Mouse (Mus musculus): ENCODE measurements around the gene Fbxw8. TPM values are rescaled to one million over a fixed set of nuclear protein-coding genes. Genes with fewer than 3 reads are reported as not detected.

The Fbxw8 gene
- total and polyA plus RNA-seq, 2 experiments from 2014 or later, result 14.4 to 43.0 TPM

DNA sequence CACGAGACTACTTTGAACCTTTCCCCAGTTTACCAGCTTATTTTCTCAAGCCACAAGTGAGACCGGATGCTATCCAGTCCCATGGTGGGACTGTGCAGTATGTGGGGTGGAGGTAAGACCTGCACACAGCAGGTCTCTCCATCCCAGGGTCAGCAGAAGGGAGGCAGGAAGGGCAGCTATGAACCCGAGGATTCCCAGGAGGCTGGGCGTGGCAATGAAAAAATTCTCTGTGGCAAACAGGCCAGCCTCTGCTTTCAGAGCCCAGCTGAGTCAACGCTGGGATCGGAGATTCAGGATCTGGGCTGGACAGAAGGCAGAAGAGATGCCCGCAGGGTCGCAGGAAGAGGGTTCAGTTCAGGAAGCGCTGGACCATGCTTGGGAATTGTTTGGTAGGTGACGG is 8.0 kb downstream of the Fbxw8 start:
- ATAC-seq (ENCODE audit: low FRiP score) (no peak), DNase-seq (ENCODE audit: low spot score) (no peak)
- TF ChIP-seq CTCF (IDR thresholded peaks at IDR 0.05), result no peak
- 80% methylated on average over 10 of the region's 10 CpGs for WGBS
- Histone ChIP-seq H3K27me3 (ENCODE audit: insufficient read depth, low read length) (no peaks in the 10 kb centered on the region), H3K4me3 (ENCODE audit: low read depth, low read length) (no peak overlapping the region), H3K9ac (replicated peaks; ENCODE audit: low read length, poor library complexity, severe bottlenecking) (no peak overlapping the region), H3K4me2 (ENCODE audit: low read depth, low read length, poor library complexity, severe bottlenecking) (no peak overlapping the region), H3K36me3 (ENCODE audit: insufficient read depth, low read length) (peaks cover 5% of the 10 kb centered on the region; the same call in 1 of the 2 replicates), H3K9me3 (ENCODE audit: low read length) (no peaks in the 10 kb centered on the region), H3K4me1 (ENCODE audit: insufficient read depth, low read length) (peaks cover 14% of the 10 kb centered on the region; the same call in 1 of the 2 replicates), H3K27ac (ENCODE audit: low read depth, low read length) (peak overlapping the region; percentile 26; the same call in 1 of the 2 replicates)

DNA sequence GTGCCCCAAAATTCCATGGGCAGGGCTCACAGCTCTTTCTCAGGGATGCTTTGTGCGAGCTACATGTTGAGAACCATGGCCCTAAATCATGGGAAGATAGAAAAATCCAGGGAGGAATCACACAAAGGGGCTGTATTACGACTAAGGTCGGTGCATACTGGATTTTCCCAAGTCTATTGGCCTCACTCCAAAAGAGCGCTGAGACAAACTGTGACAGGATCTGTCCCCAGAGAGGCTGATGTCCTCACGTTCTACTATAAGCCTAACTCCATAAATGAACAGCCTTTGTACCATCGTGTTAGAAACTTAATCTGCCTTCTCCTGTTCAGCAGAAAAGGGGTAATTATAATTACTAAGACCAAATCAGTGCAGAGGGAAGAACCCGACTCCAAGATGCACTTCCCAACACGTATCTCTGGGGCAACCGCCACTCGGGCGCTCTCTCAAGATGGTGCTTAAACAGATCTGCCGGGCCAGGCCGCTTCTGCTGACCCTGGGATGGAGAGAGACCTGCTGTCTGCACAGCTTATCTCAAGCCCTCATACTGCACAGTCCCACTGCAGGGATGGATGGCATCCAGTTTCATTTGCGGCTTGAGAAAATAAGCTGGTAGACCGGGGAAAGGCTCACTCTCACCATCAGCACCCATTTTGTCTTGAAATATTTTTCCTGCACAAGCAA is 9.1 kb downstream of the Fbxw8 start:
- peak; percentile 72 for DNase-seq (ENCODE audit: low spot score)
- WGBS, result 57% methylated on average over 15 of the region's 15 CpGs
- peaks cover 14% of the 10 kb centered on the region; the same call in 1 of the 2 replicates for H3K4me1 ChIP-seq (ENCODE audit: insufficient read depth, low read length)
- H3K27me3 ChIP-seq (ENCODE audit: insufficient read depth, low read length), result no peaks in the 10 kb centered on the region
- ATAC-seq (ENCODE audit: low FRiP score), result no peak
- H3K9ac ChIP-seq (replicated peaks; ENCODE audit: low read length, poor library complexity, severe bottlenecking), result no peak overlapping the region
- H3K4me3 ChIP-seq (ENCODE audit: low read depth, low read length), result no peak overlapping the region
- H3K36me3 ChIP-seq (ENCODE audit: insufficient read depth, low read length), result peaks cover 12% of the 10 kb centered on the region; the same call in 1 of the 2 replicates
- H3K4me2 ChIP-seq (ENCODE audit: low read depth, low read length, poor library complexity, severe bottlenecking), result no peak overlapping the region
- no peak for TF ChIP-seq CTCF (IDR thresholded peaks at IDR 0.05)
- no peaks in the 10 kb centered on the region for H3K9me3 ChIP-seq (ENCODE audit: low read length)
- H3K27ac ChIP-seq (ENCODE audit: low read depth, low read length), result peak overlapping the region; percentile 38

DNA sequence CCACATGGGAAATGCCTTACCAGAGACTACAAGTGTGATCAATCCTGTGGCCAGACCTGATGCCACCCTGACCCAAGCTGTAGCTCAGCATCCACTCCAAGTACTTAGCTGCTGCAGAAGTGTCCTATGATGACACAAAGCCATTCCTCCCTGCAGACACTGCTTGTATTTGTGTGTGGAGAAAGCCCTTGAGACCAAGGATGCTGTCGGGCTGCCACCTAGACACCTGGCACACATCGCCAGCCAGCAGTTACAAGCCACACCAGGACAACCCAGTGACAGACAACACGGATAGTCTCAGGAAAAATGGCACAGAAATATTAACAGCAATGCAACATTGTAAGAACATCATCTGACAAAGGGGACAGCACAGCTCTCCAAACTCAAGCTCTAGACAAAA is 9.8 kb downstream of the Fbxw8 start:
- peaks cover 17% of the 10 kb centered on the region for H3K36me3 ChIP-seq (ENCODE audit: insufficient read depth, low read length)
- 79% methylated on average over 3 of the region's 3 CpGs for WGBS
- peak overlapping the region; percentile 34; the same call in 1 of the 2 replicates for H3K27ac ChIP-seq (ENCODE audit: low read depth, low read length)
- no peak overlapping the region for H3K4me2 ChIP-seq (ENCODE audit: low read depth, low read length, poor library complexity, severe bottlenecking)
- H3K9ac ChIP-seq (replicated peaks; ENCODE audit: low read length, poor library complexity, severe bottlenecking), result no peak overlapping the region
- H3K4me1 ChIP-seq (ENCODE audit: insufficient read depth, low read length), result peaks cover 14% of the 10 kb centered on the region; the same call in 1 of the 2 replicates
- TF ChIP-seq CTCF (IDR thresholded peaks at IDR 0.05), result no peak
- no peak for ATAC-seq (ENCODE audit: low FRiP score)
- H3K4me3 ChIP-seq (ENCODE audit: low read depth, low read length), result no peak overlapping the region
- no peaks in the 10 kb centered on the region for H3K27me3 ChIP-seq (ENCODE audit: insufficient read depth, low read length)
- H3K9me3 ChIP-seq (ENCODE audit: low read length), result no peaks in the 10 kb centered on the region
- DNase-seq (ENCODE audit: low spot score), result no peak

DNA sequence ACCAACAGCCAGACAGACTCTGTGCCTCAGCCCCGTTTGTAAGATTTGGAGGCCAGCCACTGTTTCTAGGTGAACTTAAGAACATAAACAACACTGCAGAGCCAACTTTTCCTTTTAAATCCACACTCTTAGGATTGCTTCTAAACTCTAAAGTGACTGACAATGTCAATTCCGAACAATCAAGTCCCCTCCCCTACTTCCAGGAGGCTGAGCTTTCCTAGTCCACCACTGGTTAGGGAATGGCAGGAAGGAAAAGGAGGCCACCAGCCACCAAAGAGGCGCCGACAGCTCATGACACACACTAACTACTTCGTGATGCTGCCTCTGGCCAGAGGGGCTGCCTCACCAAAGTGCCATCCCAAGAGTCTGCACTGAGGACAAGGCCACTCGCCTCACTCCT is 10.5 kb downstream of the Fbxw8 start:
- DNase-seq (ENCODE audit: low spot score) (no peak), ATAC-seq (ENCODE audit: low FRiP score) (no peak)
- Histone ChIP-seq H3K36me3 (ENCODE audit: insufficient read depth, low read length) (peaks cover 22% of the 10 kb centered on the region), H3K9ac (replicated peaks; ENCODE audit: low read length, poor library complexity, severe bottlenecking) (no peak overlapping the region), H3K27me3 (ENCODE audit: insufficient read depth, low read length) (no peaks in the 10 kb centered on the region), H3K4me3 (ENCODE audit: low read depth, low read length) (no peak overlapping the region), H3K4me1 (ENCODE audit: insufficient read depth, low read length) (peaks cover 14% of the 10 kb centered on the region; the same call in 1 of the 2 replicates), H3K27ac (ENCODE audit: low read depth, low read length) (no peak overlapping the region), H3K9me3 (ENCODE audit: low read length) (no peaks in the 10 kb centered on the region), H3K4me2 (ENCODE audit: low read depth, low read length, poor library complexity, severe bottlenecking) (no peak overlapping the region)
- TF ChIP-seq CTCF (IDR thresholded peaks at IDR 0.05), result no peak
- 83% methylated on average over 6 of the region's 6 CpGs for WGBS

DNA sequence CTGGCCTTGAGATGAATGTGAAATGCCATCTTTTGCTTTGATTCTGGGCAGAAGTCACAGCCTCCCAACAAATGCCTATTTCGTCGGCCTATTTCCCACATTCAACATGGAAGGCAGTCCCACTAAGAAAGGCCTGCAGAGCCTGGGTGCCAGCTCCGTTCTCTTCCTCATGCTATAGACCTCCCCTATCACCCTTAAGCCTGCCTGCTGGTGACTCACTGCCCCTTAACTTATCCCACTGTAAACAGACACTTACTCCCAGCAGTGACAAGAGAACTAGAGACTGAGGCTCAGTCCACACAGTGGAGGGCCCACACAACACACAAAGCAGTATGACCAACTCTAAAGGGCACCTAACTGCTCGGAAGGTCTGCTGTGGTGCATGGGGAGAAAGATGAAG is 10.9 kb downstream of the Fbxw8 start:
- no peak for ATAC-seq (ENCODE audit: low FRiP score)
- WGBS, result 96% methylated on average over 4 of the region's 4 CpGs
- H3K27ac ChIP-seq (ENCODE audit: low read depth, low read length), result no peak overlapping the region

DNA sequence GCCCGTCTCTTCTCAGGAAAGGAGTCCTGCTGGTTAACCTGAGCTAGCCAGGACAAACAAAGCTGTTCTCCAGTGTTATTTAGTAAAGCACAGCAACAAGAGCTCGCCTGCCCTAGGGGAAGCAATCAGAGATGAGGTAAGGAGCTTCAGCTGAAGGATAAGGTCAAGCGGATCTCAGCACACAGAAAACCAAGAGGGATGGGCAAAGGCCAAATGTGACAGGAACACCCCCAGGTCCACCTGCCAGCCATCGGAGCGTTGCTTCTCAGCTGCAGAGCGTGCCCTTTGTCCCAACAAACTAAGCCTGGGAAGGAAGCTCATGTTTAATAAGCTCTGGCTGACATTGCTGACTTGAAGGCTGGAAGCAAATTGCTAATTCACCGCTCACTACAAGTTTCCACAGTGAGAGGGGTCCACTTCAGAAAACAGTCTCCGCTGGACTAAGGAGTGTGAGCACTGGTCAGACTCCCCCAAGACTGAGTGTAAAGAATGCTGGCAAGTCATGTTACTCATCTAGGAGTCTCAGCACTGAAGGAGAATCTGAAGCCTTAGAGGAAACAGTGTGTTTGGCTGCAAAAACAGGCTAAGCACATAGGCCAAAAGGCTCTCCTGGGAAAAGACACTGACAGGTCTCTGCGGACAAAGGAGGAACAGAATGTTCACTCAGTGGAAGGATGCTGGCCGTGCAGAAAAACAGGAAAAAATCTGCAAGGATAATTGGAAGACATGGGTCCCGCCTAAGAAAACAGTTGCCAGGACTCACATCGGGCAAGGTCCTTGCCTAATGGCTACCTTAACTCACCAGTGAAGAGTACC is 11.8 kb downstream of the Fbxw8 start:
- Histone ChIP-seq H3K27ac (ENCODE audit: low read depth, low read length) (no peak overlapping the region; the same call in 1 of the 2 replicates), H3K4me2 (ENCODE audit: low read depth, low read length, poor library complexity, severe bottlenecking) (no peak overlapping the region), H3K36me3 (ENCODE audit: insufficient read depth, low read length) (peaks cover 29% of the 10 kb centered on the region), H3K4me1 (ENCODE audit: insufficient read depth, low read length) (peaks cover 14% of the 10 kb centered on the region; the same call in 1 of the 2 replicates), H3K4me3 (ENCODE audit: low read depth, low read length) (no peak overlapping the region), H3K9ac (replicated peaks; ENCODE audit: low read length, poor library complexity, severe bottlenecking) (no peak overlapping the region), H3K9me3 (ENCODE audit: low read length) (no peaks in the 10 kb centered on the region), H3K27me3 (ENCODE audit: insufficient read depth, low read length) (no peaks in the 10 kb centered on the region)
- ATAC-seq (ENCODE audit: low FRiP score), result no peak
- TF ChIP-seq CTCF (IDR thresholded peaks at IDR 0.05), result no peak
- DNase-seq (ENCODE audit: low spot score), result no peak
- WGBS, result 80% methylated on average over 12 of the region's 12 CpGs

More for the DNA sequence above, 10.9 kb downstream of the Fbxw8 start:
- Histone ChIP-seq H3K27me3 (ENCODE audit: insufficient read depth, low read length) (no peaks in the 10 kb centered on the region), H3K36me3 (ENCODE audit: insufficient read depth, low read length) (peaks cover 27% of the 10 kb centered on the region), H3K9me3 (ENCODE audit: low read length) (no peaks in the 10 kb centered on the region), H3K4me3 (ENCODE audit: low read depth, low read length) (no peak overlapping the region), H3K4me1 (ENCODE audit: insufficient read depth, low read length) (peaks cover 14% of the 10 kb centered on the region; the same call in 1 of the 2 replicates), H3K4me2 (ENCODE audit: low read depth, low read length, poor library complexity, severe bottlenecking) (no peak overlapping the region), H3K9ac (replicated peaks; ENCODE audit: low read length, poor library complexity, severe bottlenecking) (no peak overlapping the region)
- TF ChIP-seq CTCF (IDR thresholded peaks at IDR 0.05), result no peak
- DNase-seq (ENCODE audit: low spot score), result no peak
